Mouse (Mus musculus) bone marrow, adult 2 months (tissue): ENCODE data around the gene Tet3.

Experiments used
- CTCF ChIP-seq: fragments of 200-500 bp; IDR thresholded peaks from 2 replicates; pipeline ENCODE4 v1.5.1; 2011; ENCODE audit warnings: low read length, control low read depth; ENCODE audit not compliant: control insufficient read depth, insufficient read depth
- POLR2A ChIP-seq: fragments of 200-500 bp; IDR thresholded peaks from 2 replicates; pipeline ENCODE4 v1.6.1; 2011; ENCODE audit warnings: low read depth, mild to moderate bottlenecking, control low read depth, low read length, borderline replicate concordance; ENCODE audit not compliant: control insufficient read depth

- TF ChIP-seq POLR2A, result no peak
- TF ChIP-seq CTCF, result no peak
Observed at GRCm38 (mm10) chr6:83421866-83422649, 36.8 kb downstream of the Tet3 start.
